Mouse (Mus musculus) cerebellum, adult 11 months (tissue): ENCODE data around the gene Rnf144a.
A peak's percentile ranks its signal among the peaks of the same experiment; 100 is the strongest.

ENCODE experiments used
- DNase-seq: peaks from one replicate; pipeline ENCODE4 v3.0.0; 2022

Gene Rnf144a

DNA sequence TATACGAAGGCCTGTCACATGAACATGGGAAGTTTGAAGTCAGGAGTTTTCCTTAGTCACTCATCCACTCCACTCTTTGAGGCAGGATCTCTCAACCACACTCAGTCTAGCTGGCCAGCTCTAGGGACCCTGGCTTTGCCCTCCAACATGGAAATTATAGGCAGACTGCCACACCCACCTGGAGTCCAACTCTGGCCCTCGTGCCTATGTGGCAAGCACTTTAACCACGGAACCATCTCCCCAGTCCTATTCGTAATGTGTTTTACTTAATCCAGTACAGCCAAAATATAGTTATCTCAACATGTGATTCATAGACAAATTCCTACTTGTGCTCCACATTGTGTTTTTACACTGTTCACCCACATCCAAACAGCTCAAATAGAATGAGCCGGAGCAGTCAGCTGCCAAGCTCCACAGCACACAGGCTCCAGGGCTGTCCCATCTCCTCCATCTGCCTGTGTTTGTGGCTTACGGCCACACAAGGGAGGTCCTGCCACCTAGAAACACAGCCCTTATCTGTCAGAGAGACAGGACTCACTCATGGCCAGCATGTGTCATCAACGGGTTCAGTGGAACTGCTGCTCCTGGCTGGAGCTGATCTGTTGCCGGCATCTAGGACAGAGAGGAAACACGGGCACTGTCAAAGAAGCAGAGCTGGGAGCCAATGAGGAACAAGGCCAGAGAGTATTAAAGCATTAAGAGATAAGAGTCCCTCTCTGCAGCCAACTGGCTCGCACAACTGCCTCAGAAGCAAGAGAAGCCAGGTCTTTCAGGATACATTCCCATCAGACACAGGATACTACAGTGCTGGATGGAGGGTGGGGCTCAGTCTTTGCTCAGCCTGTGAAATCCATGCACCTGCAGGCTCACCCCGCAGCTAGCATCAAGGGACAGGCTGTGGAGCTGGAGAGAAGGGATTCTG is 10.0 kb downstream of the Rnf144a start:
- DNase-seq, result peak; percentile 34

DNA sequence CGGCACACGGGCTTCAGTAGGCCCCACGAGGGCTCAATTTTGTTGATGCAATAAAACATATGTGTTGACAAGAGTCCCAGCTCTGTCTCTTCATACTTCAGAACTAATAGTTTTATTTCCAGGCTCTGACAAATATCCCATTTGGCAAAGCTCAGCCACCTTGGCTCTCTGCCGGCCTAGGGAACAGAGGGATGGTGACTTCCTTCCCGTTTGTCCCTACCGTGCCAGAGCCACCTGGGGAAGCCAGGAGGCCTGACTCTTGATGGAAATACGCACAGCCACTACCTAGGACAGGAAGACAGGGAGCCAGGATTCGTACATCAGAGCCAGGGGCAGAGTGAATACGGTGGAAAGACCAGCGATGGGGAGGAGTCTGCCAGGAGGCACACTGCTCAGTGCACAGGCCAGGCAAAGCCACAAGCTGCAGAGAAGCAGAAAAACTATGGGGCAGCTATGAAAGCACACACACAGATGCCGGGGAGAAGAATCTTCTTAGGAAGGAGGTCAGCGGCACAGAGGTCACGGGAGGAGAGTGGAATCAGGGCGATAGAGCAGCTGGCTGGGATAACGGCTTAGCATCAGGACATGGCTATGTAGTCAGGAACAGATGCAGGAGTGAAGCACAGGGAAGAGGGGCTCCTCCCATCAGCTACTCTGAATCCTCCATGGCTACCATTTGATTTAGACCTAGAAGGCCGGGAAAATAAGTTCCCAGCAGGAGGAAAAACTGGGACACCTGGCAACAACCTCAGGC is 11.5 kb downstream of the Rnf144a start:
- peak; percentile 83 for DNase-seq

DNA sequence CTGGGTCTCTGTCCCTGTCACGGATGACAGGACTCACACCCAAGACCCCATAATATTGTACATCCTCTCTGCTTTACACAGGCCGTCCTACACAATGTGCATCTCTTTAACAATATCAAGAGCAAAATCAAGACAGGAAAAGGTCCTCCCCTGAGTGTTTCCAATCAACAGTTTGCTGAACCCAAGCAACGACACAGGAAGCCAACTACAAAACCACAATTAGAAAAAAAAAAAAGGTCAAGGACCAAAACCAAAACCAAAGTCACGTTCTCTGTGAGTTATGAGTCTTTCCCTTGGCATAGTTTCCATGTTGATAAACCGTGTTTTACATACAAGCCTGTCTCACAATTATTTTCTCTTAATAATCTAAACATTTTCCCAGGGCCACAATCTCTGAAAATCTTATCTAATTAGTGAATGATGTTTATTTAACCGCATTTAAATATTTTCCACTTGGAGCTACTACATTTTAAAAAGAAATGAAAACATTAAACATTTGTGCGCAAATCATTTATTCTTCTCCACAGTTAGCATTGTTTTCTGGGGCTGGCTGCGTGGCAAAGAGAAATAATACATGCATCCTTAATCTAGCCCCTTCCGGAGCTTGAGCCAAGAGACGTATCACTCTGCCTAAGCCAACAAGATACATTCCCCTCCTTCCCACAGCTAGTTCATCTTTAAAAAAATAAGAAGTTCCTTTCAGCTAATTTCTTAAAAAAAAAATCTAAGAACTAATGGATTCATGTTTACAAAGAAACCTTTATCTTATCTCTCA is 13.2 kb downstream of the Rnf144a start:
- DNase-seq, result no peak

DNA sequence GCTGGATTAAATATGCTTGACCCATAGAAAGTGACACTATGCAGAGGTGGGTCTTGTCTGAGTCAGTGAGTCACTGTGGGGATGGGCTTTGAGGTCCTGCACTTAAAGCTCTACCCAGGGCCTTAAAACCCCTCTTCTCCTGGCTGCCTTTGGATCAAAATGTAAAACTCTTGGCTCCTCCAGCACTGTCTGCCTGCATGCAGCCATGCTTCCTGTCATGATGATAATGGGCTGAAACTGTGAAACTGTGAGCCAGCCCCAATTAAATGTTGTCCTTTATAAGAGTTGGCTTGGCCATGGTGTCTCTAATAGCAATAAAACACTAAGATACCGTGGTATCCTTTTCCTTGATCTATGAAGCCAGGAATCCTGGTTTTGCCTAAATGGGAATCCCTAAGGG is 13.8 kb downstream of the Rnf144a start:
- no peak for DNase-seq

DNA sequence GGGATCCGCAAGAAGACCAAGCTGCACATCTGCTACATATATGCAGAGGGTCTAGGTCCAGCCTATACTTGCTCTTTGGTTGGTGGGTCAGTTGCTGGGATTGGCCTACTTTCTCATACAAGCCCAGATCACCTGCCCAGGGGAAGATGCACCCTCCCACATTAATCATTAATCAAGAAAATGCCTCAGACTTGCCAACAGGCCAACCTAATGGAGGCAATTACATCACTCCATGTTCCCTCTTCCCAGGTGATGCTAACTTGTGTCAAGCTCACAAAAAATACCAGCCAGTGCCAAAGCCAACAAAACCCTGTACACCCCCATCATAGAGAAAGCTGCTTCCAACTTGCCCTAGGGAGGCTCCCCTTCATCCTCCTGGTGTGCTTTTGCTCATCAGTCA is 14.3 kb downstream of the Rnf144a start:
- no peak for DNase-seq

DNA sequence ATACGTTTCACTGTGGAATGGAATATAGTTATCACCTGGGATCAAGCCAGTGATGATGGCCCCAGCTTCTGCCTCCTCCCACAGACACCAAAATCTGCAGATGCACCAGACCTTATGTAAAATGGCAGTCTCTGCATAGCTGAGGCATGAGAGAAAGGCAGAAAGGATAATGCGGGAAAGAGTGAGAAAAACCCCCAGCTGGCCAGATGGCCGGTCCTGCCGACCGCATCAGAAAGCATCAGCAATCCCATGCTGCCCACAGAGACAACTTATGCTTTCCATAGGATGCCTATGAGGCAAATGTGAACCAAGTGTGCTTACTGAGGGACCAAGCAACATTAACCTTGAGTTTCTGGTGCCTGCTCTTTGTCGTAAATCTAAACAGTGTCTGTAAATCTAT is 15.7 kb downstream of the Rnf144a start:
- DNase-seq, result no peak

DNA sequence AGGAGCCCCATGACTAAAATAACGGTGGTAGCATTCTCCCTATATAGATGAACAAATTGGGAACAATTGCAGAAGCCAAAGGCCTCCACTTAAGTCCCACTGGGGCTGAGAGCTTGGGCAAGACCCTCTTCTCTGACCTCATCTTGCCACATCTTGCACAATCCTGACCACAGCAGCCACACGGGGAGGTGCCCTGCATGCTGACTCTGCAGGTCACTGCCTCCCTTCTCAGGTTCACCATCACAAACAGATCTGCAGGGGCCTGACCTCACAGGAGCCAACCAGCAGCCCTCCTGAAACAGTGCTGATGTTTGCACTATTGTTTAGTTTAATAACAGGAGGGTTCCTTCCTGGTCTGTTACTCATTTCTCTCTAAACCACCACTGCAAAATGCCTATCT is 16.5 kb downstream of the Rnf144a start:
- DNase-seq, result no peak

DNA sequence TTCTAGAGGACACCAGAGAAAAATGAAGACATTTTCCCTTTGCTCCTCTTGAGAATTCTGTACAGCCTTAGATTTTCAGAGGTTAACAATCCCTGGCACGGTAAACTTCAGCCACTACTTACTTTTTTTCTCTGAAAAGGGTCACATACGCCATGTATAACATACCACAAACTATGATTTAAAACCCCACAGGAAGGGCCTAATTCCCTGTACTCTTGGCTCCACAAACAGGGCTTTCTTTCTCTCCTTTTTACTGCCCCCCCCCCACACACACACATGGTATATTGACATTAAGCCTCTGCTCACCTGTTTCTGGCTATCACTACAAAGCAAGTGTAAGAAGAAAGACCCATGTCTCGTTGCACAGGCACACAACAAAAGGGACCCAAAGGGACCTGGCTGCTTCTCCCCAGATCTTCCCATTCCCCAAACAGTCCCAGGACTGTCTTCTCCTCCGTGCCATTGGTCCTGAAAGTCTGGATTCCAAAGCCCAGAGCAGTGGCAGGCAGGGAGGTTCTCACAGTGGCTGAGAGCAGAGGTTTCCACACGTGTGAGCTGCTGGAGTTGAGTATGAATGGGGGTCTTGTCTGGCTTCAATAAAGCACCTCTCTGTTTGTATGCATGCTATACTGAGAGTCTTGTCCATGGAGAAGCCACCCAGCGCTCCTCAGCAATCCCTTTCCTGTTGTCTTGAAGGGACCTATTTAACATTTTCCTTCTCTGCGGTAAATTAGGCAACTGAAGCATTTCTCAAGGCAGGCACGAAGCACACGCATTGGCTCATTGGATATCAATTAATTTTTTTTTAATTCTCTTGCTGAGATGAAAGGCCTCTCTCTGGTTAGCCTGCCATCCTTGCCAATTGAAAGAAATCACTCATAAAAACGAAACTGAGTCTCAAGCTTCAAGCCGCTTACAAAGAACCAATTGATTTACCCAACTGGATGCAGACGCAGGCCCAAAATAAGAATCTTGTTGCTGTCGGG is 20.3 kb downstream of the Rnf144a start:
- no peak for DNase-seq

DNA sequence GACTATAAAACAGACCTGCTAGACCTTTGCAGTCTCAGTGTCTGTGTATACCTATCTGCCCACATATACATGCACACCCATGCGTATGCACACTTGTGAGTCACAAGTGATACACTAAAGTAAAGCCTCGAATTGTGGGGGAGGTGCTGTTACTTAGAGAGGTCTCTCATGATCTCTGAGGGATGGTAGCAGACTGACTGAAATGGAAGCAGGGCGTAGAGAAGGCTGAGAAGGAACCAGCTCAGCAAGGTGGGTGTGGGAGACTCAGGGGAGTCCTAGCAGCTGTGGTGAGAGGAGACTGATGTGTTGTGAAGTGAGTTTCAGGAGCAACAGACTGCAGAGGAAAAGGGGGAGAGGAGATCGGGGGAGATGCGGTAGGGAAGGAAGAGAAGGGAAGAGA is 21.8 kb downstream of the Rnf144a start:
- DNase-seq, result no peak

DNA sequence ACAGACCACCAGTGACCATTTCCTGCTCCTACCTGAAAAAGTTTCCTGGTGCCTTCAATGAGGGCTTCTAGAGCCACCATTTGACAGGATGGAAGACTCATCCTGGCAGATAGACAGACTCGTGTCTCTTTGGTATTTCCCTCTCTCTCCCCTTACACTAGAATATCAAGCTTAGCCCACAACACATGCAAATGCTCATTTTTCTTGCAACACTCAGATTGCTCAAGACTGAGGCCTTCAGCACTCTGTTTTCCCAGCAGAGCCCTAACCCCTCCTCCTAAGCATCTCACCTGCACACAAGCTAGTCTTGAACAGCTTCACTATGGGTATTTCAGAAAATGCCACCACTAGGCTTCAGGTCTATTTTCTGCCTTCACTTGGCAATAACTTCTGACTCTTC is 23.9 kb downstream of the Rnf144a start:
- no peak for DNase-seq

DNA sequence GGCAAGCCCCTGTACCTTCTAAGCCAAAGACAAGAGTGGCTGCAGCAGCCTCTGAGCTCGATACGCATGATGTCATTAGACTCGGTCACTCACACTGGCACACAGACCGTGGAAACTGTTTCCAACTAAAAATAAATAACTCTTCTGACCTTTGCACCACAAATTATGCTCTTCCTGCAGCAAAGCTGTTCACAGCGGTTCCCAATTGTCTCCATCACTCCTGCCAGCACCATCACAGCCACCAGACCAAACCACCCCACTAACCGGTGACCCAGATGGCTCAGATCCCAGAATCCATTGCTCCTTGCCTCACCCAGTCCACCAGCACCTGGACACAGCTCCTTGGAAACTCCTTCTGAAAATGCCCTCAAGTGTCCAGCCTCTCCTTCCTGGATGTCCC is 27.5 kb downstream of the Rnf144a start:
- no peak for DNase-seq

DNA sequence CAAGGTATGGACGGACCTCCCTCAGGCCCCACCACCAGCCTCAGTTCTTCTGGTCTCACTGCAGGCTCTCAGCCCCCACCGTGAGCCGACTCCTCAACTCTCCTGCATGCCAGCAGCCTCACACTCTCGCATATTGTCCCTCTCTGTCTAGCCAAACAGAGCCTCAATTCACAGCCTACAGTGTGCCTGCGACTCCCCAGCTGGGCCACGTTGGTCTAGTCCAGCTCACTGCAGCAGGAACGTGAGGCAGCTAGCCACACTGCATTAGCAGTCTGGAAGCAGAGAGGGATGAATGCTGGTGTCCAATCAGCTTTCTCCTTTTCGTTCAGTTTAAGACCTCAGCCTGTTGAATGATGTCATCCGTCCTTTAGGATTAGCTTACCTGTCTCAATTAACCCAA is 28.1 kb downstream of the Rnf144a start:
- DNase-seq, result no peak

DNA sequence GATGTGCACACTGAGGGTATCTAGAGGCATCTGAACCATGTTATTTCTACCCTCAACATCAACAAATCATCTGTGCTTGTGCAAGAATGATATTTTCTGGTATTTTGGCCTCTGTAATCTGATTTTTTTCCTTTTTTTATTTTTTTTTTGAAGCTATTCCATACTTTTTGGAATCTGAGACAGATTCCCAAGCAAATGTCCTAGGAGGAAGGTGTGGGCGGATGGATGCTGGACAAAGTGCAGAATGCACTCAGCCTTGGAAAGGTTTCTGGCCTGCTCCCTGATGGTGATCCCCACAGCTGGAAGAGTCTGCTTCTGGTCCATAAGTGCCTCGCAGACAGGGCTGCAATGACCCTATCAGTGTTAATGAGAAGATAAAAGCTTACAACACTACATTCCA is 28.9 kb downstream of the Rnf144a start:
- DNase-seq, result no peak

DNA sequence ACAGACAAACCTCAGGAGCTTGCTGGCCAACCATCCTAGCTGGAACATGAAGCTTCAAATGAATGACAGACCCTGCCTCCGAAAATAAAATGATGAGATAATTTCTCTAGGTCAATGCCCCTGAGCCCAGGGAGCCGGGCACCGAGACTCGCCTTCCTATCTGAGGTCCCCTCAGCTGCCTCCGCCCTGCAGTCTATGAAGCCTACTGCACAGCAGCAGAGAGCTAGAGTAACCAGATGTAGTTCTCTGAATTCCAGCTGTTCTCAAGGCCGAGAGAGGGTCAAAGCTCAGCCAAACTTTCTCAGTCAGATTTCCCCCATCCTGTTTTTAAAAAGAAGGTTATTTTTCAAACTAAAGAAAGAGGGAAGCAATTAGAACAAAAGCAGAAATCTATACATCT is 29.3 kb downstream of the Rnf144a start:
- DNase-seq, result no peak

DNA sequence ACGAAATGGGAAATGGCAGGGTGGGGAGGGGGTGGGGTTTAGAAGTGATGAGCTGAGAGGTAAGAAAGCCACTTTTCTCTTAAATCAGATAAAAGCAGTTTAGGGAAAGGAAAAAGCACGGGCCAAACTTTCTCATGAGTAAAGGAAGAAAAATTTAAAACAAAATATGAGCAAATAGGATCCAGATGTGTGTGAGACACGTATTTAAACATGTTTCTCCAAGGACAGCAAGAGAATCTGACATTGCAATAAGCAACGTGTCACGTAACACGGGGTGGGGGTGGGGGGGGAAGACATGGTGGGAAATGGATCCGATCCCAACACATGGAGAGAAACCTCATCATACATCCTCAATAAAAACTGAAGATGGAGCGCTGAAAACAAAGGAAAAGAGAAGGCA is 33.3 kb downstream of the Rnf144a start:
- DNase-seq, result no peak

DNA sequence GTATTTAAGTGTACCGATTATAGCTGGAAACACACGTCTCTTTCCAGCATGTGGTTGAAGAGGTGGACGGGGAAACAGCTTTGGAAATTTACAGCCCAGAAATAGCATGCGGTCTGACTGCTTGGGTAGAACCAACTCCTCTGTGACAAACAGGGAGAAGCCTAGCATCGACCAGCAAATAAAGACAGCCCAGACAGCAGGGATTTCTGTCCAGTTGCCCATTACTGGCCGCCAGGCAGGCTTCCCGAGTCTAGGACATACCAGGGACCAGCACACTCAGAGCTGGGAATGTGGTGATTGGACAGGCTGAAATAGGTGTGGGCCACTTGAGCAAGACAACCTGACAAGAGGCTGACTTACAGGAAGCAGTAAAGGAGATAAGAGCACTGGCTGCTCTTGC is 35.3 kb downstream of the Rnf144a start:
- DNase-seq, result no peak

DNA sequence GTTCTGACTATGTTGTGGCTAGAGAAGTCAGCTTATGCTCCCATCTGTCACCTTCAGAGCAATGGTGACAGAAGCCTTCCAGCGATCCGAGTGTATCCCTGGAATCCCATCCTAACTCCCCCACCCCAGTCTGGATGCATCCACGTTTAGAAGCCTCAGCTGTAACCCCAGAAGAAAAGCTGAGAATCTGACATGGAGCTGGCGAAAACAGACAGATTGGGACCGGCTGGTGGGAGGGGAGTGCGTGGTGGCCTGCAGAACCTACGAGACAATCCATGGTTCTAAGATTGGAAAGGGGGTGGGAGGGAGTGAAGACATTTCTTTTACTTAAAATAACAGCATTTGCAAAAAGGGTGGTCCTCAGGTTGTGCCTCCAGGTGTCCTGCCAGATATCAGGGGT is 37.4 kb downstream of the Rnf144a start:
- DNase-seq, result no peak

DNA sequence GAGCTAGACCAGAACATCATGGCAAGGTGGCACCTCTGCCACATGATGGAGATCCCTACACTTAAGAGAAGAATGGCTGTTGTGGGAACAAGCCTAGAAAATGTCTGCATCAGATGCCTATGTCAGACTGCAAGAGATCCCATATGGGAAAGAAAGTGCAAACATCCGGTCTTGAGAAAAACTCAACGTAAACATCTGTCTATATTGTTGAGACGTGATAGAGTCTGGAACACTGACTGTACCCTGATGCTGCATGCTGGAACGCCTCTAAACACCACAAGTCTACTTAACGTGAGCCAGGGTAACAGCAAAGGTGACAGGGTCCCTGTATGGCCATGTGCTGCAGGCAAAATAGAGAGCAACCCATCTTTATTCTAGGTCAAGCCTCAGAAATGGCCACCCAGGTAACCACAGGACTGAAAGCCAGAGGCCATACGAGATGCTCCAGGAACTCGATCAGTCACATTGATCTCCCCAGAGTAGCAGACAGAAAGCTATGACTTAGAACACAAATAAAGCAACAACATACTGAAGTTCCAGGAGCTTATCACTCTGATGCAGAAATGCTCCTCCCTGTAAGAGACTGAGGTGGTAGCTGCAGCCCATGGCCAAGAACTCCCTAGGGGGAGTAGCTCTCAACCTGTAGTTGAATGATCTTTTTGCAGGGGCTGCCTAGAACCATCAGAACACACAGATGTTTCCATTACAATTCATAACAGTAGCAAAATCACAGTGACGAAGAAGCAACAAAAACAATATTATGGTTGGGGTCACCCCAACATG is 38.3 kb downstream of the Rnf144a start:
- DNase-seq, result no peak

DNA sequence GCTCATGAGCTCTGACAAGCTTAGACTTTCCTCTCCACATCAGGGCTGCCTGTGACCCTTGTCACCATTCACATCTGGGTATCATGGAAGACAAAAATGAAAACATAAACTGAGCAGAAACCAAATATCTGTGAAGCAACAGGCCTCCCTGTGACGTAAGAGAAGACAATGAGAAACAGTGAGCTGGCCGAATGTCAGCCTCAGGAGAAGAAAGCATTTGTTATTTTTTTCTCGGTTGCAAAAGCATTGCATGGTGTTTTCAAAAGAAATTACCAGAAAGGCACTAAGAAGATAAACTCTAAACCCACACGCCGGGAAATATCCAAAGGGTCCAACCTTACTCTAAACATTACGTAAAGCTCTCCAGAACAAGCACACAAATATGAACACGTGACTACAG is 41.3 kb downstream of the Rnf144a start:
- no peak for DNase-seq

DNA sequence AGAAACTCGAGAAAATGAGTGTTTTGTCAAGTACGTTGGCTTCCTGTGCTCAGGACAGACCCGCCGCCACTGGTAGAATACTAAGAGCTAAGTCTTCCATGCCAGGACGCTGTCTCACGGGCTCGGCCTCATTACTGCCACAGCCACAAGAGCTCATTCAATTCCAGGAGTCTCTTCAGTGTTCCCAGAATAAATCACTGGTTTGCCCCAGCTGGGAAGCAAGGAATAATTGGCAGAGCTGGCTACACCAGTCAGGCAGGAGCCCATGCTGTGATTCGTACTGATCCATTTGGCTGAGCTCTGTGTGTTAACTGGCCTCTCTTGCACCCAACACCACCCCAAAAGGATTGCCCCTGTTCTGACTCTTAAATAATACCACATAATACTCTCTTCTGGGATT is 45.0 kb downstream of the Rnf144a start:
- no peak for DNase-seq

DNA sequence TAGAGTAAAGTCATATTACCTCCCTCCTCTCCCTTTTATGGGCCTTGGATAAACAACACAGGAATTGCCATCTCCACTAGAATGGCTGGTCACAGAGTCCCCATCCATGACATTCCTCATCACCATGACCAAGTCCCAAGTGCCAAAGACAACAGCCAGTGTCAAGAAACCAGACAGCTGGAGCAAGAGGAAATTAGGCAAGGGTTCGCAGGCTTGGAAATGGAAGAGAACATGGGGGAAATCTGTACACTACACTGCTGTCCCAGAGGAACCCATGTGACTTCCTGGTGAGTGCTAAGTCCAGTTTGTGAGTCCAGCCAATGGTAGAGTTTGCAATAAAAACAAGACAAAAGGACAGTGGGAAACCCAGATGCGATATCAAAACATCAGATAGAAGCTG is 47.7 kb downstream of the Rnf144a start:
- DNase-seq, result no peak

DNA sequence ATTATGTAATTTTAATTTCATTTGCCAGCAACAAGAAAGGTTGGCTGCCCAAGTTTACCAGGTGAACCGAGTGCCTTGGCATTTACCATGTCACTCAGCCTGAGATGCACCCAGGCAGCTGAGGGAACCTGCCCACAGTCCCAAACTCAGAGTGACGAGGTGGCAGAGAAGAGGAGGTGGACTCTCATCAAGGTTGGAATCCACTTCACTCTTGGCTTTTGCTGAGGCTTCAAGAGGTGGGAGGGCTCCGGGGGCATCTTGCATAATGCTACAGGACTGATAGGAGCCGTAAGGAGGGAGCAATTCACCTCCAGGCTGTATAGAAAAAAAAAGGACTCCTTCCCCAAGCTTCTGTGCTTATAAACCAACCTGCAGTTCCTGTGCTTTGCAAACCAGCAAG is 48.7 kb downstream of the Rnf144a start:
- no peak for DNase-seq
